Mouse (Mus musculus) adrenal gland, postnatal 4 days (tissue): ENCODE data around the gene Klk5. TPM values are rescaled to one million over a fixed set of nuclear protein-coding genes. Genes with fewer than 3 reads are reported as not detected.

ENCODE experiments used
- DNase-seq, 2 experiments: peaks; one replicate each; pipeline ENCODE4 v3.0.0; 2021 to 2022; ENCODE audit warnings: low spot score in 2 of 2, mixed read lengths in 2 of 2
- total RNA-seq, 2 experiments: library from RNA; stranded (reverse); gene quantifications; 2 replicates each; pipeline ENCODE4 v1.2.3; 2021

Gene Klk5
- total RNA-seq, 2 experiments from 2014 or later, result not detected

GRCm38 (mm10) chr7:43876444-43876843 is 34.7 kb downstream of the Klk5 start:
- DNase-seq, result no peak

- no peak for DNase-seq
These were observed 36.5 kb downstream of the Klk5 start for GRCm38 (mm10) chr7:43878281-43878680.

- DNase-seq, result no peak
These were observed 39.1 kb downstream of the Klk5 start, which contains the start of gene Klk4 for GRCm38 (mm10) chr7:43880912-43881311. Klk4 (plus strand) TSS chr7:43881160.

GRCm38 (mm10) chr7:43882346-43882745 is 40.6 kb downstream of the Klk5 start:
- no peak for DNase-seq

GRCm38 (mm10) chr7:43882811-43883210 is 41.0 kb downstream of the Klk5 start:
- no peak for DNase-seq

GRCm38 (mm10) chr7:43883547-43883946 is 41.8 kb downstream of the Klk5 start:
- peak in 1 of 2 experiments; percentile 12 for DNase-seq

- DNase-seq, result no peak
These were observed 49.6 kb downstream of the Klk5 start for GRCm38 (mm10) chr7:43891365-43891764.

- no peak for DNase-seq
These were observed 50.0 kb downstream of the Klk5 start for GRCm38 (mm10) chr7:43891788-43892187.

GRCm38 (mm10) chr7:43894836-43895235 is 53.1 kb downstream of the Klk5 start:
- peak; percentile 59 to 71 for DNase-seq

Other genes with a start within 250 kb of the Klk5 start
- gene Zfp819, start 234.8 kb upstream of the Klk5 start, total RNA-seq, result under 1 TPM; 0.22 to 0.28 TPM
- under 1 TPM in 1 of 2 experiments, not detected in 1; 0.14 TPM for gene Ceacam18, start 207.3 kb upstream of the Klk5 start, total RNA-seq
- 1 to 10 TPM; 2.1 to 2.2 TPM for gene Siglece, start 181.8 kb upstream of the Klk5 start, total RNA-seq
- 10 to 100 TPM; 12.0 to 12.6 TPM for gene Ctu1, start 170.0 kb upstream of the Klk5 start, total RNA-seq
- under 1 TPM in 1 of 2 experiments, not detected in 1; 0.31 TPM for gene Klk14, start 151.6 kb upstream of the Klk5 start, total RNA-seq
- not detected for gene Klk13, start 129.4 kb upstream of the Klk5 start, total RNA-seq
- not detected for gene Klk12, start 73.1 kb upstream of the Klk5 start, total RNA-seq
- not detected for gene Klk11, start 67.4 kb upstream of the Klk5 start, total RNA-seq
- under 1 TPM; 0.51 to 0.64 TPM for gene Klk10, start 60.9 kb upstream of the Klk5 start, total RNA-seq
- not detected for gene Klk9, start 50.1 kb upstream of the Klk5 start, total RNA-seq
- gene Klk8, start 44.4 kb upstream of the Klk5 start, total RNA-seq, result 1 to 10 TPM; 4.9 to 6.1 TPM
- gene Klk7, start 30.7 kb upstream of the Klk5 start, total RNA-seq, result not detected
- gene Klk6, start 17.5 kb upstream of the Klk5 start, total RNA-seq, result not detected
- not detected for gene Klk4, start 39.2 kb downstream of the Klk5 start, total RNA-seq
- gene Klk15, start 91.8 kb downstream of the Klk5 start, total RNA-seq, result not detected
- not detected for gene Klk1b8, start 108.7 kb downstream of the Klk5 start, total RNA-seq
- gene Klk1b1, start 124.8 kb downstream of the Klk5 start, total RNA-seq, result not detected
- gene Klk1b9, start 134.1 kb downstream of the Klk5 start, total RNA-seq, result not detected
- gene Klk1b11, start 153.9 kb downstream of the Klk5 start, total RNA-seq, result under 1 TPM in 1 of 2 experiments, not detected in 1; 0.36 TPM
- not detected for gene Klk1b26, start 170.2 kb downstream of the Klk5 start, total RNA-seq
- gene Klk1b27, start 210.3 kb downstream of the Klk5 start, total RNA-seq, result not detected